Mouse (Mus musculus) CH12.LX (cell line): ENCODE measurements at regions not wholly inside any gene's neighbourhood (a gene's known extent, or its start where the extent isn't known, plus 50 kb on each side); places are given as distances from the start of the nearest gene placed in this dataset.

ENCODE experiments used
- CHD2 ChIP-seq: IDR thresholded peaks from 2 replicates; pipeline ENCODE4 v1.6.1; 2011; ENCODE audit warnings: low read length, improper control_type of control experiment
- CTCF ChIP-seq, 2 experiments: IDR thresholded peaks in 1 of 2; conservative IDR thresholded peaks in 1 of 2; 2 replicates each; pipeline ENCODE4 v1.5.1; 2011 to 2012; ENCODE audit warnings: low read depth in 2 of 2, low read length in 2 of 2, improper control_type of control experiment in 1 of 2, inconsistent platforms in 1 of 2, mild to moderate bottlenecking in 1 of 2, moderate library complexity in 1 of 2
- EP300 ChIP-seq: IDR thresholded peaks from 2 replicates; pipeline ENCODE4 v1.6.1; 2011; ENCODE audit warnings: low read length, improper control_type of control experiment
- MAZ ChIP-seq: IDR thresholded peaks from 2 replicates; pipeline ENCODE4 v1.6.1; 2012; ENCODE audit warnings: low read depth, mild to moderate bottlenecking, inconsistent platforms, low read length, improper control_type of control experiment, moderate library complexity
- POLR2A ChIP-seq: IDR thresholded peaks from 2 replicates; pipeline ENCODE4 v1.6.1; 2011; ENCODE audit warnings: low read depth, mild to moderate bottlenecking, improper control_type of control experiment, low read length
- USF1 ChIP-seq: IDR thresholded peaks from 2 replicates; pipeline ENCODE4 v1.6.1; 2014; ENCODE audit warnings: low read depth, mild to moderate bottlenecking, inconsistent platforms, low read length, improper control_type of control experiment

- TF ChIP-seq POLR2A (no peak), CHD2 (no peak), EP300 (no peak), CTCF (conservative IDR thresholded peaks at IDR 0.05 in 1 of 2, IDR thresholded peaks at IDR 0.05 in 1 of 2; ENCODE audit: low read depth in 2 of 2, low read length in 2 of 2) (no peak), USF1 (no peak), MAZ (no peak)
Observed at GRCm38 (mm10) chr2:137379816-137380215, 263.4 kb upstream of the Jag1 start.
